Mouse (Mus musculus): ENCODE measurements around the gene Mindy3. TPM values are rescaled to one million over a fixed set of nuclear protein-coding genes. Genes with fewer than 3 reads are reported as not detected.

The Mindy3 gene
- polyA plus RNA-seq, 1 experiment from 2014 or later: 33.6 TPM

GRCm38 (mm10) chr2:12325868-12326267 is 93.4 kb downstream of the Mindy3 start:
- DNase-seq (ENCODE audit: low spot score): no peak
- Histone ChIP-seq H3K4me1 (replicated peaks; ENCODE audit: control insufficient read depth, insufficient read depth) (no peaks in the 10 kb centered on the region), H3K9me3 (ENCODE audit: control insufficient read depth, low read length) (no peaks in the 10 kb centered on the region), H3K36me3 (ENCODE audit: control insufficient read depth, insufficient read depth, low read length) (no peaks in the 10 kb centered on the region), H3K27ac (replicated peaks) (peak overlapping the region; percentile 58), H3K9ac (ENCODE audit: low read length) (no peak overlapping the region), H3K27me3 (ENCODE audit: control insufficient read depth, insufficient read depth, low read length) (no peaks in the 10 kb centered on the region), H3K4me2 (replicated peaks; ENCODE audit: low read depth) (no peak overlapping the region), H3K4me3 (ENCODE audit: low read depth, low read length) (no peak overlapping the region)
- peak; percentile 23 for TF ChIP-seq EP300 (optimal IDR thresholded peaks at IDR 0.05)
- no peak for TF ChIP-seq CTCF (IDR thresholded peaks at IDR 0.05; ENCODE audit: low read depth)
- ATAC-seq (ENCODE audit: low FRiP score, low TSS enrichment): no peak
- whole genome bisulfite sequencing: 64% methylated on average over 2 of the region's 2 CpGs

GRCm38 (mm10) chr2:12325417-12325816 is 93.9 kb downstream of the Mindy3 start:
- Histone ChIP-seq H3K36me3 (ENCODE audit: control insufficient read depth, insufficient read depth, low read length) (no peaks in the 10 kb centered on the region), H3K27me3 (ENCODE audit: control insufficient read depth, insufficient read depth, low read length) (no peaks in the 10 kb centered on the region), H3K4me1 (replicated peaks; ENCODE audit: control insufficient read depth, insufficient read depth) (no peaks in the 10 kb centered on the region), H3K27ac (replicated peaks) (peak overlapping the region; percentile 58), H3K4me3 (ENCODE audit: low read depth, low read length) (no peak overlapping the region), H3K9me3 (ENCODE audit: control insufficient read depth, low read length) (no peaks in the 10 kb centered on the region), H3K4me2 (replicated peaks; ENCODE audit: low read depth) (no peak overlapping the region), H3K9ac (ENCODE audit: low read length) (no peak overlapping the region)
- peak; percentile 41 for DNase-seq (ENCODE audit: low spot score)
- TF ChIP-seq CTCF (IDR thresholded peaks at IDR 0.05; ENCODE audit: low read depth) (no peak), EP300 (optimal IDR thresholded peaks at IDR 0.05) (no peak)
- WGBS: 32% methylated on average over 6 of the region's 6 CpGs
- ATAC-seq (ENCODE audit: low FRiP score, low TSS enrichment): peak; percentile 92

GRCm38 (mm10) chr2:12320914-12321313 is 98.4 kb downstream of the Mindy3 start:
- Histone ChIP-seq H3K4me3 (ENCODE audit: low read depth, low read length) (no peak overlapping the region), H3K4me1 (replicated peaks; ENCODE audit: control insufficient read depth, insufficient read depth) (no peaks in the 10 kb centered on the region), H3K4me2 (replicated peaks; ENCODE audit: low read depth) (no peak overlapping the region), H3K9me3 (ENCODE audit: control insufficient read depth, low read length) (no peaks in the 10 kb centered on the region), H3K9ac (ENCODE audit: low read length) (no peak overlapping the region), H3K27ac (replicated peaks) (no peak overlapping the region), H3K27me3 (ENCODE audit: control insufficient read depth, insufficient read depth, low read length) (no peaks in the 10 kb centered on the region), H3K36me3 (ENCODE audit: control insufficient read depth, insufficient read depth, low read length) (no peaks in the 10 kb centered on the region)
- DNase-seq (ENCODE audit: low spot score): no peak
- ATAC-seq (ENCODE audit: low FRiP score, low TSS enrichment): no peak
- WGBS: 72% methylated on average over 4 of the region's 4 CpGs
- TF ChIP-seq EP300 (optimal IDR thresholded peaks at IDR 0.05) (no peak), CTCF (IDR thresholded peaks at IDR 0.05; ENCODE audit: low read depth) (no peak)

- DNase-seq (ENCODE audit: low spot score) (no peak), ATAC-seq (ENCODE audit: low FRiP score, low TSS enrichment) (no peak)
- H3K4me1 ChIP-seq (replicated peaks; ENCODE audit: control insufficient read depth, insufficient read depth): no peaks in the 10 kb centered on the region
- TF ChIP-seq EP300 (optimal IDR thresholded peaks at IDR 0.05): no peak
- H3K4me2 ChIP-seq (replicated peaks; ENCODE audit: low read depth): no peak overlapping the region
- no peak overlapping the region for H3K4me3 ChIP-seq (ENCODE audit: low read depth, low read length)
- H3K27me3 ChIP-seq (ENCODE audit: control insufficient read depth, insufficient read depth, low read length): no peaks in the 10 kb centered on the region
- H3K36me3 ChIP-seq (ENCODE audit: control insufficient read depth, insufficient read depth, low read length): no peaks in the 10 kb centered on the region
- H3K27ac ChIP-seq (replicated peaks): no peak overlapping the region
- H3K9me3 ChIP-seq (ENCODE audit: control insufficient read depth, low read length): no peaks in the 10 kb centered on the region
- 91% methylated on average over 3 of the region's 3 CpGs for WGBS
- H3K9ac ChIP-seq (ENCODE audit: low read length): no peak overlapping the region
Observed at GRCm38 (mm10) chr2:12318715-12319114, 100.6 kb downstream of the Mindy3 start.

- no peak overlapping the region for H3K9ac ChIP-seq (ENCODE audit: low read length)
- no peaks in the 10 kb centered on the region for H3K27me3 ChIP-seq (ENCODE audit: control insufficient read depth, insufficient read depth, low read length)
- H3K36me3 ChIP-seq (ENCODE audit: control insufficient read depth, insufficient read depth, low read length): no peaks in the 10 kb centered on the region
- ATAC-seq (ENCODE audit: low FRiP score, low TSS enrichment) (no peak), DNase-seq (ENCODE audit: low spot score) (no peak)
- no peak overlapping the region for H3K4me2 ChIP-seq (replicated peaks; ENCODE audit: low read depth)
- 66% methylated on average over 4 of the region's 4 CpGs for WGBS
- TF ChIP-seq EP300 (optimal IDR thresholded peaks at IDR 0.05) (no peak), CTCF (IDR thresholded peaks at IDR 0.05; ENCODE audit: low read depth) (no peak)
- H3K27ac ChIP-seq (replicated peaks): no peak overlapping the region
- no peaks in the 10 kb centered on the region for H3K9me3 ChIP-seq (ENCODE audit: control insufficient read depth, low read length)
- no peak overlapping the region for H3K4me3 ChIP-seq (ENCODE audit: low read depth, low read length)
- no peaks in the 10 kb centered on the region for H3K4me1 ChIP-seq (replicated peaks; ENCODE audit: control insufficient read depth, insufficient read depth)
Observed at GRCm38 (mm10) chr2:12318036-12318435, 101.2 kb downstream of the Mindy3 start.

- no peak overlapping the region for H3K27ac ChIP-seq (replicated peaks)
- no peak overlapping the region for H3K9ac ChIP-seq (ENCODE audit: low read length)
- no peak overlapping the region for H3K4me3 ChIP-seq (ENCODE audit: low read depth, low read length)
- no peaks in the 10 kb centered on the region for H3K9me3 ChIP-seq (ENCODE audit: control insufficient read depth, low read length)
- TF ChIP-seq CTCF (IDR thresholded peaks at IDR 0.05; ENCODE audit: low read depth) (no peak), EP300 (optimal IDR thresholded peaks at IDR 0.05) (no peak)
- H3K4me1 ChIP-seq (replicated peaks; ENCODE audit: control insufficient read depth, insufficient read depth): no peaks in the 10 kb centered on the region
- WGBS: 51% methylated on average over 5 of the region's 5 CpGs
- no peak for DNase-seq (ENCODE audit: low spot score)
- H3K36me3 ChIP-seq (ENCODE audit: control insufficient read depth, insufficient read depth, low read length): no peaks in the 10 kb centered on the region
- H3K27me3 ChIP-seq (ENCODE audit: control insufficient read depth, insufficient read depth, low read length): no peaks in the 10 kb centered on the region
- ATAC-seq (ENCODE audit: low FRiP score, low TSS enrichment): peak; percentile 49; the same call in 1 of the 2 replicates
- no peak overlapping the region for H3K4me2 ChIP-seq (replicated peaks; ENCODE audit: low read depth)
Observed at GRCm38 (mm10) chr2:12317343-12317742, 101.9 kb downstream of the Mindy3 start.
